Mouse (Mus musculus) hindbrain, embryonic 11.5 days (tissue): Measurements from ENCODE around the gene 1700017B05Rik. TPM values are rescaled to one million over a fixed set of nuclear protein-coding genes. Genes with fewer than 3 reads are reported as not detected.
"Not testable (repeated sequence)": the region's sequence is repeated elsewhere in the genome, so short reads cannot be mapped to it uniquely, and the experiment has no call there.

Source experiments
- ATAC-seq: fragments of 200-750 bp; cut with Nextera tagmentation; 2 replicates; pipeline ENCODE4 v1.8.0; 2017; ENCODE audit warnings: mild to moderate bottlenecking, moderate TSS enrichment, moderate library complexity; ENCODE audit not compliant: low FRiP score
- DNase-seq: peaks from one replicate; pipeline ENCODE4 v3.0.0-alpha.2; 2015; ENCODE audit warnings: low spot score
- H3K27ac ChIP-seq: fragments of 300-500 bp; sonication (generic); 2 replicates; pipeline ENCODE4 v1.5.1; 2014; ENCODE audit warnings: mild to moderate bottlenecking, low read depth, low read length
- H3K27me3 ChIP-seq: fragments of 300-500 bp; sonication (generic); 2 replicates; pipeline ENCODE4 v1.6.1; 2014; ENCODE audit warnings: mild to moderate bottlenecking, low read length, moderate library complexity, mixed read lengths; ENCODE audit not compliant: control insufficient read depth, insufficient read depth
- H3K36me3 ChIP-seq: fragments of 300-500 bp; sonication (generic); 2 replicates; pipeline ENCODE4 v1.6.1; 2014; ENCODE audit warnings: mild to moderate bottlenecking, low read length, moderate library complexity, mixed read lengths; ENCODE audit not compliant: control insufficient read depth, insufficient read depth
- H3K4me1 ChIP-seq: fragments of 300-500 bp; sonication (generic); replicated peaks from 2 replicates; pipeline ENCODE4 v1.6.1; 2014; ENCODE audit warnings: low read length, mixed read lengths; ENCODE audit not compliant: control insufficient read depth, insufficient read depth
- H3K4me2 ChIP-seq: fragments of 300-500 bp; sonication (generic); replicated peaks from 2 replicates; pipeline ENCODE4 v1.6.1; 2014; ENCODE audit warnings: mild to moderate bottlenecking, low read depth, low read length
- H3K4me3 ChIP-seq: fragments of 300-500 bp; sonication (generic); 2 replicates; pipeline ENCODE4 v1.5.1; 2014; ENCODE audit warnings: low read depth, low read length
- H3K9ac ChIP-seq: fragments of 300-500 bp; sonication (generic); 2 replicates; pipeline ENCODE4 v1.6.1; 2014; ENCODE audit warnings: low read depth, low read length
- H3K9me3 ChIP-seq: fragments of 300-500 bp; sonication (generic); 2 replicates; pipeline ENCODE4 v1.6.1; 2016; ENCODE audit warnings: low read length; ENCODE audit not compliant: control insufficient read depth
- WGBS: fragments of 180-500 bp; shearing (Covaris S2); extraction: QIAGEN DNeasy Blood & Tissue Kit; methylation state at CpG from one replicate; pipeline ENCODE4 v1.1.7; 2014; 5-methylcytosine and 5-hydroxymethylcytosine counted together
- polyA plus RNA-seq: library from polyadenylated mRNA; unstranded; fragments of >200 nt; fragmentation: Nextera tagmentation; extraction: Ambion mirVana; gene quantifications from 2 replicates; pipeline ENCODE4 v1.2.1, GENCODE M21; 2014

The 1700017B05Rik gene
- polyA plus RNA-seq, 1 experiment from 2014 or later = 7.6 TPM

GRCm38 (mm10) chr9:57233142-57233541, 29.3 kb downstream of the 1700017B05Rik start:
- ATAC-seq (no peak), DNase-seq (no peak)
- no peaks in the 10 kb centered on the region for H3K4me1 ChIP-seq
- H3K4me2 ChIP-seq = no peak overlapping the region
- no peak overlapping the region for H3K27ac ChIP-seq
- 83% methylated on average over 6 of the region's 6 CpGs for WGBS
- no peaks in the 10 kb centered on the region for H3K9me3 ChIP-seq
- H3K4me3 ChIP-seq = no peak overlapping the region
- H3K36me3 ChIP-seq = no peaks in the 10 kb centered on the region
- no peaks in the 10 kb centered on the region for H3K27me3 ChIP-seq
- H3K9ac ChIP-seq = no peak overlapping the region

GRCm38 (mm10) chr9:57232341-57232940, 30.0 kb downstream of the 1700017B05Rik start:
- H3K36me3 ChIP-seq = no peaks in the 10 kb centered on the region
- no peak overlapping the region for H3K4me3 ChIP-seq
- H3K27ac ChIP-seq = no peak overlapping the region
- no peak for ATAC-seq
- no peaks in the 10 kb centered on the region for H3K4me1 ChIP-seq
- no peak overlapping the region for H3K9ac ChIP-seq
- no peaks in the 10 kb centered on the region for H3K27me3 ChIP-seq
- no peak for DNase-seq
- H3K4me2 ChIP-seq = no peak overlapping the region
- WGBS = 87% methylated on average over 5 of the region's 5 CpGs
- H3K9me3 ChIP-seq = no peaks in the 10 kb centered on the region

- Histone ChIP-seq H3K9me3 (no peaks in the 10 kb centered on the region), H3K4me3 (no peak overlapping the region), H3K27me3 (no peaks in the 10 kb centered on the region), H3K36me3 (no peaks in the 10 kb centered on the region), H3K4me1 (no peaks in the 10 kb centered on the region), H3K4me2 (no peak overlapping the region), H3K27ac (no peak overlapping the region), H3K9ac (no peak overlapping the region)
- DNase-seq (no peak), ATAC-seq (no peak)
- WGBS = 78% methylated on average over 8 of the region's 8 CpGs
Measured at GRCm38 (mm10) chr9:57231536-57232255, 30.7 kb downstream of the 1700017B05Rik start.

GRCm38 (mm10) chr9:57230146-57230783, 32.1 kb downstream of the 1700017B05Rik start:
- 64% methylated on average over 9 of the region's 9 CpGs for WGBS
- Histone ChIP-seq H3K27me3 (no peaks in the 10 kb centered on the region), H3K4me2 (no peak overlapping the region), H3K9me3 (no peaks in the 10 kb centered on the region), H3K27ac (no peak overlapping the region), H3K4me3 (no peak overlapping the region), H3K36me3 (no peaks in the 10 kb centered on the region), H3K4me1 (no peaks in the 10 kb centered on the region), H3K9ac (no peak overlapping the region)
- DNase-seq (no peak), ATAC-seq (no peak)

- H3K9ac ChIP-seq = no peak overlapping the region
- DNase-seq (no peak), ATAC-seq (no peak)
- no peak overlapping the region for H3K4me2 ChIP-seq
- 78% methylated on average over 4 of the region's 4 CpGs for WGBS
- no peaks in the 10 kb centered on the region for H3K27me3 ChIP-seq
- H3K4me1 ChIP-seq = no peaks in the 10 kb centered on the region
- no peak overlapping the region for H3K4me3 ChIP-seq
- H3K9me3 ChIP-seq = no peaks in the 10 kb centered on the region
- H3K27ac ChIP-seq = no peak overlapping the region
- no peaks in the 10 kb centered on the region for H3K36me3 ChIP-seq
Measured at GRCm38 (mm10) chr9:57229726-57230125, 32.7 kb downstream of the 1700017B05Rik start.

GRCm38 (mm10) chr9:57228186-57228585, 34.2 kb downstream of the 1700017B05Rik start:
- no peaks in the 10 kb centered on the region for H3K9me3 ChIP-seq
- no peak for DNase-seq
- no peak overlapping the region for H3K27ac ChIP-seq
- no peaks in the 10 kb centered on the region for H3K4me1 ChIP-seq
- WGBS = 67% methylated on average over 4 of the region's 4 CpGs
- no peak overlapping the region for H3K4me2 ChIP-seq
- no peak overlapping the region for H3K9ac ChIP-seq
- ATAC-seq = no peak
- H3K4me3 ChIP-seq = no peak overlapping the region
- H3K36me3 ChIP-seq = no peaks in the 10 kb centered on the region
- no peaks in the 10 kb centered on the region for H3K27me3 ChIP-seq

GRCm38 (mm10) chr9:57227203-57227602, 35.2 kb downstream of the 1700017B05Rik start:
- no peak overlapping the region for H3K4me3 ChIP-seq
- DNase-seq (no peak), ATAC-seq (no peak)

GRCm38 (mm10) chr9:57226628-57227122, 35.7 kb downstream of the 1700017B05Rik start:
- H3K36me3 ChIP-seq, ATAC-seq, H3K9me3 ChIP-seq, H3K9ac ChIP-seq, H3K4me3 ChIP-seq, H3K27ac ChIP-seq, H3K4me2 ChIP-seq, DNase-seq, H3K27me3 ChIP-seq, H3K4me1 ChIP-seq: not testable (repeated sequence)
- WGBS = 86% methylated on average over 6 of the region's 6 CpGs

More at GRCm38 (mm10) chr9:57227203-57227602, 35.2 kb downstream of the 1700017B05Rik start:
- H3K27ac ChIP-seq = no peak overlapping the region
- no peaks in the 10 kb centered on the region for H3K4me1 ChIP-seq
- 70% methylated on average over 5 of the region's 5 CpGs for WGBS
- H3K4me2 ChIP-seq = no peak overlapping the region
- H3K27me3 ChIP-seq = no peaks in the 10 kb centered on the region
- H3K9me3 ChIP-seq = no peaks in the 10 kb centered on the region
- H3K36me3 ChIP-seq = no peaks in the 10 kb centered on the region
- H3K9ac ChIP-seq = no peak overlapping the region
